Mouse (Mus musculus) embryonic facial prominence, embryonic 14.5 days (tissue): ENCODE results near the gene Dsp. TPM values are rescaled to one million over a fixed set of nuclear protein-coding genes. Genes with fewer than 3 reads are reported as not detected.

Experiments
- ATAC-seq: fragments of 200-750 bp; cut with Nextera tagmentation; 2 replicates; pipeline ENCODE4 v1.8.0; 2017; ENCODE audit warnings: low read depth, moderate number of reproducible peaks, moderate TSS enrichment
- DNase-seq: peaks from one replicate; pipeline ENCODE4 v3.0.0-alpha.2; 2015; ENCODE audit warnings: low spot score
- H3K27ac ChIP-seq: fragments of 300-500 bp; sonication (generic); replicated peaks from 2 replicates; pipeline ENCODE4 v1.5.1; 2014; ENCODE audit warnings: low read depth, mild to moderate bottlenecking, low read length, moderate library complexity
- H3K27me3 ChIP-seq: fragments of 300-500 bp; sonication (generic); replicated peaks from 2 replicates; pipeline ENCODE4 v1.6.1; 2014; ENCODE audit warnings: low read length; ENCODE audit not compliant: control insufficient read depth, insufficient read depth
- H3K36me3 ChIP-seq: fragments of 300-500 bp; sonication (generic); 2 replicates; pipeline ENCODE4 v1.6.1; 2014; ENCODE audit warnings: low read length, mixed read lengths; ENCODE audit not compliant: control insufficient read depth, insufficient read depth
- H3K4me1 ChIP-seq: fragments of 300-500 bp; sonication (generic); 2 replicates; pipeline ENCODE4 v1.6.1; 2014; ENCODE audit warnings: antibody characterized with exemption, low read length; ENCODE audit not compliant: control insufficient read depth, insufficient read depth
- H3K4me2 ChIP-seq: fragments of 300-500 bp; sonication (generic); 2 replicates; pipeline ENCODE4 v1.6.1; 2014; ENCODE audit warnings: low read depth, mild to moderate bottlenecking, low read length, moderate library complexity, mixed read lengths
- H3K4me3 ChIP-seq: fragments of 300-500 bp; sonication (generic); 2 replicates; pipeline ENCODE4 v1.5.1; 2014; ENCODE audit warnings: low read depth, mild to moderate bottlenecking, low read length
- H3K9ac ChIP-seq: fragments of 300-500 bp; sonication (generic); 2 replicates; pipeline ENCODE4 v1.6.1; 2014; ENCODE audit warnings: low read depth, mild to moderate bottlenecking, low read length, moderate library complexity, mixed read lengths
- H3K9me3 ChIP-seq: fragments of 300-500 bp; sonication (generic); 2 replicates; pipeline ENCODE4 v1.6.1; 2016; ENCODE audit warnings: low read length; ENCODE audit not compliant: control insufficient read depth
- WGBS: fragments of 180-500 bp; shearing (Covaris S2); extraction: QIAGEN DNeasy Blood & Tissue Kit; methylation state at CpG from one replicate; pipeline ENCODE4 v1.1.7; 2014; 5-methylcytosine and 5-hydroxymethylcytosine counted together
- polyA plus RNA-seq: library from polyadenylated mRNA; unstranded; fragments of >200 nt; fragmentation: Nextera tagmentation; extraction: Ambion mirVana; gene quantifications from 2 replicates; pipeline ENCODE4 v1.2.1, GENCODE M21; 2014

Gene Dsp
- polyA plus RNA-seq, 1 experiment from 2014 or later = 32.9 TPM

- peak; percentile 32 for DNase-seq
- Histone ChIP-seq H3K27me3 (no peaks in the 10 kb centered on the region), H3K4me2 (no peak overlapping the region), H3K9me3 (no peaks in the 10 kb centered on the region), H3K4me3 (no peak overlapping the region), H3K9ac (no peak overlapping the region), H3K4me1 (no peaks in the 10 kb centered on the region), H3K27ac (no peak overlapping the region), H3K36me3 (no peaks in the 10 kb centered on the region)
- no peak for ATAC-seq
- 73% methylated on average over 3 of the region's 3 CpGs for WGBS
Measured at GRCm38 (mm10) chr13:38235370-38235769, 84.3 kb downstream of the Dsp start.

GRCm38 (mm10) chr13:38248151-38248550 is 97.1 kb downstream of the Dsp start:
- DNase-seq = no peak
- no peak for ATAC-seq
- no peaks in the 10 kb centered on the region for H3K4me1 ChIP-seq

More at GRCm38 (mm10) chr13:38248151-38248550, 97.1 kb downstream of the Dsp start:
- H3K4me2 ChIP-seq = no peak overlapping the region
- H3K9ac ChIP-seq = no peak overlapping the region
- no peaks in the 10 kb centered on the region for H3K9me3 ChIP-seq
- H3K27ac ChIP-seq = no peak overlapping the region
- WGBS = 78% methylated on average over 5 of the region's 5 CpGs
- H3K27me3 ChIP-seq = no peaks in the 10 kb centered on the region
- no peak overlapping the region for H3K4me3 ChIP-seq
- H3K36me3 ChIP-seq = no peaks in the 10 kb centered on the region

Other genes with a start within 250 kb of the Dsp start
- gene Ssr1, start 157.1 kb upstream of the Dsp start, polyA plus RNA-seq = 162 and 167 TPM in 2 replicates
- gene Riok1, start 114.3 kb upstream of the Dsp start, polyA plus RNA-seq = 36.9 and 42.4 TPM in 2 replicates
- gene Cage1, start 114.2 kb upstream of the Dsp start, polyA plus RNA-seq = 0.86 and 1.1 TPM in 2 replicates
- gene Snrnp48, start 53.6 kb downstream of the Dsp start, polyA plus RNA-seq = 30.1 and 31.1 TPM in 2 replicates
- gene Bmp6, start 193.8 kb downstream of the Dsp start, polyA plus RNA-seq = 3.7 and 3.9 TPM in 2 replicates